ENCODE assay signal across 8 mouse cellular contexts in genomic region chr9:43106426-43107186, GRCm38 (mm10). TPM values are rescaled to one million over a fixed set of nuclear protein-coding genes. Genes with fewer than 3 reads are reported as not detected.
DNase-seq lines count a peak whose midpoint lies in the region; ATAC-seq and TF ChIP-seq lines count a peak whose summit lies in the region.

No protein-coding gene starts in this region.

- H3K9me3 ChIP-seq in kidney, embryonic 14.5 days (ENCODE audit: control insufficient read depth, low read length) = no peaks in the 10 kb centered on the region
- no peaks in the 10 kb centered on the region for H3K9me3 ChIP-seq in lung, postnatal 0 days (ENCODE audit: low read length)
- no peaks in the 10 kb centered on the region for H3K9me3 ChIP-seq in stomach, embryonic 15.5 days

- ATAC-seq in kidney, embryonic 14.5 days (ENCODE audit: low FRiP score, low TSS enrichment) = peak; percentile 46; the same call in 1 of the 2 replicates
- peak; percentile 3; the same call in 1 of the 2 replicates for ATAC-seq in lung, postnatal 0 days
- ATAC-seq in stomach, embryonic 15.5 days (ENCODE audit: insufficient read depth, low FRiP score, low read depth) = peak; percentile 28
- ATAC-seq in megakaryocyte-erythroid progenitor cell, adult 5-6 weeks (replicated peaks; ENCODE audit: low FRiP score, low TSS enrichment, poor library complexity, severe bottlenecking) = no peak

- no peak for TF ChIP-seq CTCF in left cerebral cortex, adult 2 months (IDR thresholded peaks at IDR 0.05)
- TF ChIP-seq CTCF in lung, postnatal 0 days (IDR thresholded peaks at IDR 0.05) = no peak

- intact Hi-C loops in left cerebral cortex, adult 2 months (cut with DNase I) = loop anchor here (1.0 kb wide), 1 partner anchor 106 kb away; no protein-coding TSS in a partner anchor
- intact Hi-C loops in gastrocnemius, postnatal 14 days (cut with DNase I; ENCODE audit: low total_unique reads) = loop anchor here (5.0 kb wide), 1 partner anchor 109 kb away; no protein-coding TSS in a partner anchor

- no peak for TF ChIP-seq EP300 in lung, postnatal 0 days (IDR thresholded peaks at IDR 0.05)

- DNase-seq in left cerebral cortex, adult 2 months (ENCODE audit: extremely low spot score in 1 of 2, low spot score in 2 of 2) = no peak
- no peak for DNase-seq in left cerebral cortex, adult 11 months (ENCODE audit: low spot score)
- DNase-seq in gastrocnemius, postnatal 14 days = peak; percentile 36
- DNase-seq in lung, postnatal 0 days (ENCODE audit: low spot score) = peak; percentile 63

- H3K27me3 ChIP-seq in kidney, embryonic 14.5 days (ENCODE audit: control insufficient read depth, insufficient read depth, low read length) = no peaks in the 10 kb centered on the region
- H3K27me3 ChIP-seq in lung, postnatal 0 days (replicated peaks; ENCODE audit: insufficient read depth, low read length) = no peaks in the 10 kb centered on the region
- H3K27me3 ChIP-seq in stomach, embryonic 15.5 days (replicated peaks) = no peaks in the 10 kb centered on the region

- H3K9ac ChIP-seq in kidney, embryonic 14.5 days (ENCODE audit: low read depth, low read length) = peak overlapping the region; percentile 96
- H3K9ac ChIP-seq in lung, postnatal 0 days (replicated peaks; ENCODE audit: low read depth) = peak overlapping the region; percentile 87
- peak overlapping the region; percentile 48 for H3K9ac ChIP-seq in stomach, embryonic 15.5 days

- peak overlapping the region; percentile 92 for H3K4me3 ChIP-seq in left cerebral cortex, adult 2 months
- H3K4me3 ChIP-seq in brown adipose tissue, adult 24 weeks (ENCODE audit: insufficient read depth, low read depth, low read length) = peak overlapping the region; percentile 92
- H3K4me3 ChIP-seq in kidney, embryonic 14.5 days (ENCODE audit: low read length) = peak overlapping the region; percentile 94
- H3K4me3 ChIP-seq in lung, postnatal 0 days (ENCODE audit: low read depth, low read length) = peak overlapping the region; percentile 95
- H3K4me3 ChIP-seq in stomach, embryonic 15.5 days (replicated peaks) = peak overlapping the region; percentile 97

- H3K27ac ChIP-seq in left cerebral cortex, adult 2 months = peak overlapping the region; percentile 94
- H3K27ac ChIP-seq in brown adipose tissue, adult 24 weeks (replicated peaks; ENCODE audit: low read depth, low read length) = peak overlapping the region; percentile 100
- H3K27ac ChIP-seq in kidney, embryonic 14.5 days (ENCODE audit: low read depth, low read length) = peak overlapping the region; percentile 91
- H3K27ac ChIP-seq in lung, postnatal 0 days (ENCODE audit: low read length) = peak overlapping the region; percentile 97
- peak overlapping the region; percentile 96 for H3K27ac ChIP-seq in stomach, embryonic 15.5 days

- H3K36me3 ChIP-seq in kidney, embryonic 14.5 days (ENCODE audit: control insufficient read depth, insufficient read depth, low read length) = peaks cover 11% of the 10 kb centered on the region; the same call in 1 of the 2 replicates
- no peaks in the 10 kb centered on the region for H3K36me3 ChIP-seq in lung, postnatal 0 days (ENCODE audit: insufficient read depth, low read length)
- H3K36me3 ChIP-seq in stomach, embryonic 15.5 days = no peaks in the 10 kb centered on the region

- peaks cover 17% of the 10 kb centered on the region for H3K4me1 ChIP-seq in brown adipose tissue, adult 24 weeks (ENCODE audit: control insufficient read depth, insufficient read depth, insufficient read length, low read length)
- H3K4me1 ChIP-seq in kidney, embryonic 14.5 days (ENCODE audit: control insufficient read depth, insufficient read depth, low read length) = peaks cover 27% of the 10 kb centered on the region
- peaks cover 6% of the 10 kb centered on the region; the same call in 1 of the 2 replicates for H3K4me1 ChIP-seq in lung, postnatal 0 days (ENCODE audit: insufficient read depth, low read depth, low read length)
- H3K4me1 ChIP-seq in stomach, embryonic 15.5 days = peaks cover 16% of the 10 kb centered on the region

- H3K4me2 ChIP-seq in kidney, embryonic 14.5 days (replicated peaks; ENCODE audit: low read depth, low read length) = peak overlapping the region; percentile 73
- peak overlapping the region; percentile 78 for H3K4me2 ChIP-seq in lung, postnatal 0 days (replicated peaks; ENCODE audit: low read depth, low read length)
- H3K4me2 ChIP-seq in stomach, embryonic 15.5 days = peak overlapping the region; percentile 88

- 18% methylated on average over 22 of the region's 22 CpGs for WGBS in kidney, embryonic 14.5 days
- 7% methylated on average over 22 of the region's 22 CpGs for WGBS in lung, postnatal 0 days
- 12% methylated on average over 22 of the region's 22 CpGs for WGBS in stomach, embryonic 15.5 days

RNA-seq across cellular contexts. Expression of gene Arhgef12, which starts 0.4 kb away (rescaled TPM):
- total RNA-seq in left cerebral cortex, adult 2 months (2021) = 100 to 1,000 TPM; 162 to 164 TPM
- 47.7 and 58.9 TPM in 2 replicates for polyA plus RNA-seq in brown adipose tissue, adult 24 weeks (2012; ENCODE audit: insufficient read depth, insufficient read length, missing spikeins)
- total RNA-seq in gastrocnemius, postnatal 14 days (2021) = 10 to 100 TPM; 45.7 to 52.5 TPM
- 17.1 and 29.1 TPM in 2 replicates for polyA plus RNA-seq in kidney, embryonic 14.5 days (2014; fragmentation: Nextera tagmentation; extraction: Ambion mirVana)
- polyA plus RNA-seq in lung, postnatal 0 days (2015; fragmentation: Nextera tagmentation; extraction: Ambion mirVana) = 13.9 and 17.2 TPM in 2 replicates
- polyA plus RNA-seq in stomach, embryonic 15.5 days (2015; fragmentation: Nextera tagmentation; extraction: Ambion mirVana) = 12.5 and 14.0 TPM in 2 replicates
- 23.4 and 34.6 TPM in 2 replicates for total RNA-seq in megakaryocyte-erythroid progenitor cell, adult 5-6 weeks (2014; fragmentation: Nextera tagmentation)
- 17.3 and 18.5 TPM in 2 replicates for total RNA-seq in megakaryocyte-erythroid progenitor cell, adult 5-6 weeks (2017)

RNA-seq across cellular contexts. Expression of gene Tmem136, which starts 9.8 kb away (rescaled TPM):
- 10 to 100 TPM; 15.6 to 16.8 TPM for total RNA-seq in left cerebral cortex, adult 2 months (2021)
- 1.6 and 2.5 TPM in 2 replicates for polyA plus RNA-seq in brown adipose tissue, adult 24 weeks (2012; ENCODE audit: insufficient read depth, insufficient read length, missing spikeins)
- total RNA-seq in gastrocnemius, postnatal 14 days (2021) = 1 to 10 TPM; 1.2 TPM
- polyA plus RNA-seq in kidney, embryonic 14.5 days (2014; fragmentation: Nextera tagmentation; extraction: Ambion mirVana) = 6.1 and 9.7 TPM in 2 replicates
- polyA plus RNA-seq in lung, postnatal 0 days (2015; fragmentation: Nextera tagmentation; extraction: Ambion mirVana) = 2.8 and 3.5 TPM in 2 replicates
- 3.6 and 4.9 TPM in 2 replicates for polyA plus RNA-seq in stomach, embryonic 15.5 days (2015; fragmentation: Nextera tagmentation; extraction: Ambion mirVana)
- 0.76 TPM in 1 of 2 replicates, not detected in the other for total RNA-seq in megakaryocyte-erythroid progenitor cell, adult 5-6 weeks (2014; fragmentation: Nextera tagmentation)
- total RNA-seq in megakaryocyte-erythroid progenitor cell, adult 5-6 weeks (2017) = 3.4 TPM in 1 of 2 replicates, not detected in the other

Comparison
In these comparisons a context has a peak if more than half of its experiments do, and no peak if none do; other contexts are left out.
1. DNase-seq: peak in gastrocnemius, postnatal 14 days (single experiment) and lung, postnatal 0 days (single experiment); none in left cerebral cortex, adult 2 months (0 of 2) and left cerebral cortex, adult 11 months (single experiment).
2. Peak in every context shown above with its lines, with median percentiles within 50 percentile points of each other: H3K27ac ChIP-seq, H3K4me3 ChIP-seq, H3K4me2 ChIP-seq and H3K9ac ChIP-seq.